In genomic region chr7:16061219-16062098, GRCm38 (mm10) we compare ENCODE assay signal across 10 mouse cellular contexts. TPM values are rescaled to one million over a fixed set of nuclear protein-coding genes. Genes with fewer than 3 reads are reported as not detected.
DNase-seq lines count a peak whose midpoint lies in the region; ATAC-seq lines count a peak whose summit lies in the region.
"Had no signal": no experiment of that assay in that cellular context is flagged by ENCODE, and none has a peak within 500 bp of the region (broad histone marks: within the 10 kb centered on the region; RNA-seq: fewer than 3 reads in every experiment).

Gene Zfp541, plus strand, starts transcription at chr7:16061814.

- H3K4me1 ChIP-seq in heart, embryonic 16.5 days (ENCODE audit: control insufficient read depth, insufficient read depth, low read length), result no peaks in the 10 kb centered on the region
- 0 out of 2 replicates have a peak, but pooled peaks cover 6% of the 10 kb centered on the region for H3K4me1 ChIP-seq in embryonic facial prominence, embryonic 10.5 days
- no peaks in the 10 kb centered on the region for H3K4me1 ChIP-seq in hindbrain, embryonic 13.5 days (replicated peaks)
- no peaks in the 10 kb centered on the region for H3K4me1 ChIP-seq in neural tube, embryonic 11.5 days (ENCODE audit: control insufficient read depth, insufficient read depth, low read length)

- H3K9me3 ChIP-seq in heart, embryonic 16.5 days (replicated peaks; ENCODE audit: control insufficient read depth, low read length), result peaks cover 11% of the 10 kb centered on the region
- peaks cover 18% of the 10 kb centered on the region for H3K9me3 ChIP-seq in embryonic facial prominence, embryonic 10.5 days
- peaks cover 4% of the 10 kb centered on the region; the same call in 1 of the 2 replicates for H3K9me3 ChIP-seq in hindbrain, embryonic 13.5 days
- H3K9me3 ChIP-seq in neural tube, embryonic 11.5 days (ENCODE audit: control insufficient read depth, low read length), result peaks cover 6% of the 10 kb centered on the region; the same call in 1 of the 2 replicates

- H3K4me3 ChIP-seq in heart, embryonic 16.5 days (ENCODE audit: low read length), result peak within 1 kb of the TSS; percentile 12; the same call in 1 of the 2 replicates
- peak within 1 kb of the TSS; percentile 36 for H3K4me3 ChIP-seq in embryonic facial prominence, embryonic 10.5 days
- H3K4me3 ChIP-seq in hindbrain, embryonic 13.5 days, result peak within 1 kb of the TSS; percentile 20; the same call in 1 of the 2 replicates
- H3K4me3 ChIP-seq in neural tube, embryonic 11.5 days (ENCODE audit: low read depth, low read length), result peak within 1 kb of the TSS; percentile 6; the same call in 1 of the 2 replicates

- H3K4me2 ChIP-seq in heart, embryonic 16.5 days (ENCODE audit: low read depth, low read length), result peak within 1 kb of the TSS; percentile 42; the same call in 1 of the 2 replicates
- peak within 1 kb of the TSS; percentile 33 for H3K4me2 ChIP-seq in hindbrain, embryonic 13.5 days
- H3K4me2 ChIP-seq in neural tube, embryonic 11.5 days (ENCODE audit: low read depth), result 0 out of 2 replicates have a peak within 1 kb of the TSS, but pooled peaks have one; percentile 14

- no peak for ATAC-seq in heart, embryonic 16.5 days (replicated peaks; ENCODE audit: extremely low read depth, insufficient read depth, low FRiP score)
- peak; percentile 80 for ATAC-seq in hindbrain, embryonic 13.5 days (ENCODE audit: low FRiP score)
- ATAC-seq in neural tube, embryonic 11.5 days (ENCODE audit: insufficient read depth, low FRiP score, low TSS enrichment), result no peak

- no peak within 1 kb of the TSS for H3K9ac ChIP-seq in heart, embryonic 16.5 days (ENCODE audit: low read length)
- H3K9ac ChIP-seq in hindbrain, embryonic 13.5 days, result no peak within 1 kb of the TSS
- no peak within 1 kb of the TSS for H3K9ac ChIP-seq in neural tube, embryonic 11.5 days (ENCODE audit: low read length)

- 36% methylated on average over 72 of the region's 80 CpGs for WGBS in heart, embryonic 16.5 days
- WGBS in embryonic facial prominence, embryonic 10.5 days, result 54% methylated on average over 80 of the region's 80 CpGs
- WGBS in hindbrain, embryonic 13.5 days, result 41% methylated on average over 66 of the region's 80 CpGs
- WGBS in neural tube, embryonic 11.5 days, result 48% methylated on average over 45 of the region's 80 CpGs

- intact Hi-C loops in heart, postnatal 14 days (cut with DNase I), result no loop called here

- H3K27ac ChIP-seq in heart, embryonic 16.5 days (ENCODE audit: low read length), result no peak within 1 kb of the TSS
- no peak within 1 kb of the TSS for H3K27ac ChIP-seq in embryonic facial prominence, embryonic 10.5 days (replicated peaks)
- H3K27ac ChIP-seq in hindbrain, embryonic 13.5 days, result no peak within 1 kb of the TSS
- no peak within 1 kb of the TSS for H3K27ac ChIP-seq in neural tube, embryonic 11.5 days (ENCODE audit: low read depth, low read length)

- peaks cover 19% of the 10 kb centered on the region for H3K27me3 ChIP-seq in heart, embryonic 16.5 days (ENCODE audit: control insufficient read depth, insufficient read depth, low read length)
- peaks cover 30% of the 10 kb centered on the region for H3K27me3 ChIP-seq in embryonic facial prominence, embryonic 10.5 days (replicated peaks; ENCODE audit: low read depth, poor library complexity, severe bottlenecking)
- peaks cover 61% of the 10 kb centered on the region for H3K27me3 ChIP-seq in hindbrain, embryonic 13.5 days
- H3K27me3 ChIP-seq in neural tube, embryonic 11.5 days (ENCODE audit: control insufficient read depth, insufficient read depth, low read length), result peaks cover 13% of the 10 kb centered on the region

- DNase-seq in heart, postnatal 14 days, result no peak
- peak; percentile 26 for DNase-seq in embryonic facial prominence, embryonic 10.5 days (ENCODE audit: low spot score)
- peak; percentile 18 for DNase-seq in neural tube, embryonic 11.5 days (ENCODE audit: low spot score)
- no peak for DNase-seq in MN1 (ENCODE audit: low spot score)
- no peak for DNase-seq in spleen, adult 12 weeks (ENCODE audit: low spot score)
- no peak for DNase-seq in left cerebral cortex, adult 9 months (ENCODE audit: low spot score in 2 of 2)

- no peaks in the 10 kb centered on the region for H3K36me3 ChIP-seq in heart, embryonic 16.5 days (ENCODE audit: control insufficient read depth, insufficient read depth)
- no peaks in the 10 kb centered on the region for H3K36me3 ChIP-seq in embryonic facial prominence, embryonic 10.5 days (replicated peaks)
- no peaks in the 10 kb centered on the region for H3K36me3 ChIP-seq in hindbrain, embryonic 13.5 days
- H3K36me3 ChIP-seq in neural tube, embryonic 11.5 days (ENCODE audit: control insufficient read depth, insufficient read depth, low read length), result no peaks in the 10 kb centered on the region
- H3K36me3 ChIP-seq: G1E had no signal

RNA-seq across cellular contexts. Expression of gene Zfp541, which starts in this region (rescaled TPM):
- polyA plus RNA-seq in heart, embryonic 16.5 days (2015; fragmentation: Nextera tagmentation; extraction: Ambion mirVana), result 0.05 TPM in 1 of 2 replicates, not detected in the other
- not detected for total RNA-seq in heart, postnatal 14 days (2021)
- 0.05 TPM in 1 of 2 replicates, not detected in the other for polyA plus RNA-seq in embryonic facial prominence, embryonic 10.5 days (2016; fragmentation: Nextera tagmentation; extraction: Ambion mirVana)
- 0.09 TPM in 2 replicates for polyA plus RNA-seq in hindbrain, embryonic 13.5 days (2015; fragmentation: Nextera tagmentation; extraction: Ambion mirVana)
- 0.08 TPM in 1 of 2 replicates, not detected in the other for polyA plus RNA-seq in neural tube, embryonic 11.5 days (2014; fragmentation: Nextera tagmentation; extraction: Ambion mirVana)
- total RNA-seq: G1E had no signal
- polyA plus RNA-seq: G1E; heart, postnatal 0 days had no signal

Comparison
In these comparisons a context has a peak if more than half of its experiments do, and no peak if none do; other contexts are left out.
1. Peak in DNase-seq and H3K4me3 ChIP-seq in embryonic facial prominence, embryonic 10.5 days; RNA of the gene not detected or under 1 TPM.
2. Peak in ATAC-seq, H3K4me3 ChIP-seq and H3K4me2 ChIP-seq in hindbrain, embryonic 13.5 days; RNA of the gene not detected or under 1 TPM.
3. Peak in DNase-seq, H3K4me3 ChIP-seq and H3K4me2 ChIP-seq in neural tube, embryonic 11.5 days; RNA of the gene not detected or under 1 TPM.